Mouse (Mus musculus) layer of hippocampus, postnatal 10 days (tissue): ENCODE results near the gene Rtca. TPM values are rescaled to one million over a fixed set of nuclear protein-coding genes. Genes with fewer than 3 reads are reported as not detected.

Source experiments
- DNase-seq, 2 experiments: peaks; one replicate each; pipeline ENCODE4 v3.0.0; 2021; ENCODE audit warnings: low spot score in 2 of 2
- total RNA-seq, 2 experiments: library from RNA; stranded (reverse); gene quantifications; 2 replicates each; pipeline ENCODE4 v1.2.3; 2021

Gene Rtca
- total RNA-seq, 2 experiments from 2014 or later, result 68.1 to 70.0 TPM

GRCm38 (mm10) chr3:116477351-116477750 is 30.7 kb downstream of the Rtca start:
- no peak for DNase-seq

DNA sequence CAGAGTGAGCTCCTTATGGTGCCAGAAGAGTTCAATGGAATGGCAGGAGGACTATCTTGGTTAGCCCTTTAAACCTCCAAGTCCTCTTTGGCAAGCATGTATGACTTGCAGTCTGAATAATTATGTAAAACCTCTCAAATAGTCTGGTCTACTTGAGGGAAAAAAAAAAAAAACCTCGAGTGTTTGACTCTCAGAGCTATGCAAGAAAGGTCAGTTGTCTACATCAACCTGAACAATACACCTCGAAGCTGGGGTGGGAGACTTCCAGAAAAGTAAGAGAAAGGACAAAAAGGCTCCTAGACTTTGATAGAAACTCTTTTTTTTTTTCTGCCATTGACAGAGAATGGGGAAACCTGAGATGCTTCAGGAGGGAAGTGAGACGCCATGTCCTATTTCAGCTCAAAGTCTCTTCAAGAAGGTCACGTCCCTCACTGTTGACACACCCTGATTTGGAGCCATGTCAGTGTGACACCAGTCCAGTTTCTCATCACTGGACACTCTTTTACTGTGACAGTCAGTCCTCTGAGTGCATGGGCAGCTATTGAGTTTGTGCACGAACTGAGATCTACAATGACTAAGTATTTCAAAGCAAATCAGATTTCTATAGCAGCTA is 31.2 kb downstream of the Rtca start:
- no peak for DNase-seq

GRCm38 (mm10) chr3:116474602-116475001 is 33.4 kb downstream of the Rtca start:
- DNase-seq, result no peak

DNA sequence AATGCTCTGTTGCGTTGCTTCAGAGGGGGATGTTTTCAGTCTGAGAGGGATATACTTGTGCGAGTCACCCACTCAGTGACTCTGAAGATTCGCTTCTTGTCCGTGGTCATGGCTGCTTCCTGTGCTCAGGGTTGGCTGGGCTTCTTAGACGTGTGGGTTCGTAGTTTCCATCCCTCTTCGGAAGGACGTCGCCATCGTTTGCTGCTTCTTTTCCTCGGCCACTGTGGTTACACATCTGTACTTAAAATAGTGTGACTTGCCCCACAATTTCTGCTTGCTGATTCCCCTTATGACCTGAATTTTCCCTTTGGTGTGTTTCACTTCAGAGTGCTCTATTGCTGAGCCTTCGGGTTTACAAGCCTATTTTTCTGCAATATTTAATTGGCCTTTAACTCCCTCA is 42.3 kb downstream of the Rtca start:
- no peak for DNase-seq

- DNase-seq, result no peak
These were observed 43.7 kb downstream of the Rtca start for GRCm38 (mm10) chr3:116464318-116464717.

DNA sequence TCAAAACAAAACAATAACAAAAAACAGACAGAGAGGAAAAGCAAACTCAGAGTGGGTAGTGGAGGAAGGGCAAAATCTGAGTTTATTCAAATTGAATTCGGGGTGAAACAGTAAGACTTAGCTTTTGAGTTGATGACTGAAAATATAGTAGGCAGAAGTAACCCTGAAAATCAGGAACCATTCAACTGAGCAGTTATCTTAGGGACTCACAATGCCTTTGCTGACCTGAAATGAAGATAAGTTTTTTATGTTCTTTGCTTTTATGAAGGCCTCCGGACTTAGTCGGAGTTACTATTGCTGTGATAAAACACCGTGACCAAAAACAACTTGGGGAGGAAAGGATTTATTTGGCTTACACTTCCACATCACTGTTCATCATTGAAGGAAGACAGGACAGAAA is 47.0 kb downstream of the Rtca start:
- DNase-seq, result no peak

DNA sequence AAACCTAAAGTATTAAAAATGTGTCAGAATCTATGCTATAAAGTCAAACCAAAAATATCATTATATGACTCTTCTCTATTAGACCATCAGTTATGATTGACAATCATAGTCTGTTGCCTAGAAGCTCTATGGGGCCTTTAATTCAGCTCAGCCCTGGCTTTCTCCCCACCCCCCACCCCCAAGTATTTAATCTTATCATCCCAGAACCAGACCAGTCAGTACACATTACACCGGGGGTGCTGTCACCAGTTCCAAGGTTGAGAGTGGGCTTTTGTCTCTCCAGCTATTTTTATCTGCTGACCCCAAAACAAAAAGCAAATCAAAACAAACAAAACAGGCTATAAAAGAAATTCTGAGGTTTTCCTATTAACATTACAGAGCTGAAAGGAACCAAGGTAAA is 53.5 kb downstream of the Rtca start:
- no peak for DNase-seq

DNA sequence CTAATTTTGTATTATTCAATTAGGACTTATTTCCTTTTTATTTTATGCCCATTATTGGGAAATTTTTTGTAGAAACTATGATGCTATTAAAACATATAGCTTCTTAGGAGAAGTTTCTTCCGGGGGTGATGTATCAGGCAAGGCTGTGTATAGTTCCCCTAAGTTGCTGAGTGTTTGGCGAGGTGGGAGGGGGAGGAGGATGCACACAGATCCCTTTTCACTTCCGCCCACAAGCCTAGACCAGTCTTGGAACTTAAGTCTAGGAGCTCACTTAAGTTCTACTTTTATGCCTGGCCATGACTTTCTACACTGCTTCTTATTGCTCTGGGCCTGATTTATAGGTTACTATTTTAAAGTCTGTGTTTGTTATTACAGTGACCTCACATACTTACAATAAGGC is 57.3 kb downstream of the Rtca start:
- DNase-seq, result no peak

DNA sequence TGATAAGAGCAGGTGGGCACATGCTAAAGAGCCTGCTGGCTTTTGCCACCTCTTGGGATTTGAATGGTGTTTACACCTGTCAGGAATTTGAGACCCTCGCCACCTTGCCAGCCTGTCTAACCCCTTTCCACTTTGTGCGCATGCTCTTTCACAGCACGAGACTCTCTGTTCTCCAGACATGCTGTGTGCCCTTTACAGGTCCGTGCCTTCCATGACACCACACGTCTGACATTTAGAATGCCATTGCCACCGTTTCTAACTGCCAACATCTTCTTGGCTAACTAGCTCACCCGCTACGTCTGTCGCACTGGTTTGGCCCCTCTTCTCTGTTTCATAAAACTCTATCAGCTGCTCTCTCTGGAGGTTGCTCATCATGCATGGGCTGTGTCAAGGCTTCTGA is 63.7 kb downstream of the Rtca start:
- no peak for DNase-seq

DNA sequence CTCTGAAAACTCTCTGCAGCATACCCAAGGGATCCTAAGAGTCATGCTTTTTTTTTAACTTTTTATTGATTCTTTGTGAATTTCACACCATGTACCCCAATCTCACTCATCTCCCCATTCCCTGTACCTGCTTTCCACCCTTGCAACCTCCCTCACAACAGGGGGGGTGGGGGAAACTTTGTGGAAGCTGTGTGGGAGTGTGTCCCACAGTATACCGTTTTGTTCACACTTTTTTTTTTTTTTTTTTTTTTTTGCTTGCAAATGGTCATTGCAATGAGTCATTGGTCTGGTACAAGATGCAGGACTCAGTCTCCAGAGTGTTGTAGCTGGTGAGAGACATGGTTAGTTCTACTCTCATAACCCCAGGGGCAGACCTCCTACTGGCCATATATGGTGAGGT is 65.2 kb downstream of the Rtca start:
- no peak for DNase-seq

GRCm38 (mm10) chr3:116441518-116442205 is 66.3 kb downstream of the Rtca start:
- no peak for DNase-seq

DNA sequence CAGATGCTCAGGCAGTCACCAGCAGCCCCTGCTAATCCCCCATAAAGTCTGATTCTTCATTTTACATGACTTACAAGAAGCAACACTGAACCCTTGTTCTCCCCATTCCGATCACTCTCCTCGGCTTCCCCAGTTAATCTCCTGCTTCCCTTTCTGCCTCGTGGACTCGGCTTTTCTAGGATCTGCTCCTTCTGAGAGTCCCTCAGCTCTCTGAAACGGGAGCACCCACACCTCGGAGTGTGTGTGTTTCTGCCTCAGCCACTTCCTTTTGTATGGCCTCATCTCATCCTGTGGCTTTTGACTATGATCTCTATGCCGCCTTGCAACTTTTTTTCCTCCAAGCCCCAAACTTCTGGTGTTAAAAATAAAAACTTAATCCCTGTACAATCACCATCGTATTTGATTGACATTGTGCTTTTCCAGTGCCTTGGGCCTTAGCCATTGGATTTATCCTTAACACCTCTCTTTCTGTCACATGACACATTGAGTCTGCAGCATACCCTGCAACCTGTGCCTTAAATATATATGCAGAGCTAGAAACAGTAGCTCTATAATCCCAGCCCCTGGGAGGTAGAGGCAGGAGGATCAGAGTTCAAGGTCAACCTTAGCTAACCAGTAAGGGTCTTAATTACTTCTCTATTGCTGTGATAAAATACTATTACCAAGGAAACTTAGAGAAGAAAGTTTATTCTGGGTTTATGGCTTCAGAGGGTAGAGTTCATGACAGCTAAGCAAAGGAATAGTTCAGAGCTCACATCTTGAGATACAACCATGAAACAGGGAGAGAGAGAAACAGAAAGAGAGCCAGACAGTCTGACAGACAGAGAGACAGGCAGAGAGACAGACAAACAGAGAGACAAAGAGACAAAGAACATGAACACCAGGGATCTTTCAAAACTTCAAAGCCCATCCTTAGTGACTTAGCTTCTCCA is 67.7 kb downstream of the Rtca start:
- no peak for DNase-seq

Other genes with a start within 250 kb of the Rtca start
- 1 to 10 TPM; 5.2 to 7.6 TPM for gene Cdc14a, start 84.2 kb downstream of the Rtca start, total RNA-seq
- 10 to 100 TPM; 16.7 to 22.2 TPM for gene Dbt, start 4.9 kb upstream of the Rtca start, total RNA-seq
- under 1 TPM; 0.25 to 0.27 TPM for gene Lrrc39, start 54.8 kb upstream of the Rtca start, total RNA-seq
- gene Sass6, start 86.8 kb upstream of the Rtca start, total RNA-seq, result 10 to 100 TPM in 1 of 2 experiments, 1 to 10 TPM in 1; 9.6 to 11.4 TPM
- 10 to 100 TPM; 14.0 to 17.5 TPM for gene Trmt13, start 106.4 kb upstream of the Rtca start, total RNA-seq
- 10 to 100 TPM; 54.8 to 57.5 TPM for gene Mfsd14a, start 154.5 kb upstream of the Rtca start, total RNA-seq
- not detected for gene Gm43191, start 173.1 kb upstream of the Rtca start, total RNA-seq
- 10 to 100 TPM; 15.2 to 16.9 TPM for gene Slc35a3, start 204.6 kb upstream of the Rtca start, total RNA-seq